Mouse (Mus musculus): Measurements from ENCODE around the gene Rapgef2. TPM values are rescaled to one million over a fixed set of nuclear protein-coding genes. Genes with fewer than 3 reads are reported as not detected.

Gene Rapgef2
- total RNA-seq, 2 experiments from 2014 or later: 0.38 to 2.1 TPM

- no peak for ATAC-seq (replicated peaks; ENCODE audit: low FRiP score, poor library complexity, severe bottlenecking)
Observed at GRCm38 (mm10) chr3:79126857-79127256, 159.5 kb downstream of the Rapgef2 start.

DNA sequence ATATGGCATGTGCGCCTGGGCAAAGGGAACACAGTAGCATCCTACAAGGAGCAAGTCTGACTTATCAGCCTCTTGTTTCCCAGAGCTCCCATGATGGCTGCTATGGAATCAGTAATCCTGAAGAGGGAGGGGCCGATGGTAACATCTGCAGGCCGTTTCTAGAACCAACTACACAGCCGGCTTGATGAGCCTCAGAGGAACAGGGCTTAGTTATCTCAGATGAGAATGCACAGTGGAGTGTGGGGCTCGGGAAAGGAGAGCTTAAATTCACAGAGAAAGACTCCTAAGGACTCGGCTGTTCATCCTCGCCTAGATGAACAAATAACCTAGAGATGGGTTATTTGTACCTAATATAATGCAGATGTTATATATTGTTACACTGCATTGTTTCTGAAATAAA, 164.9 kb downstream of the Rapgef2 start:
- no peak for ATAC-seq (replicated peaks; ENCODE audit: low FRiP score, poor library complexity, severe bottlenecking)

- ATAC-seq (replicated peaks; ENCODE audit: low FRiP score, poor library complexity, severe bottlenecking): no peak
Observed at GRCm38 (mm10) chr3:79119983-79120382, 166.3 kb downstream of the Rapgef2 start.

- ATAC-seq (replicated peaks; ENCODE audit: low FRiP score, poor library complexity, severe bottlenecking): no peak
Observed at GRCm38 (mm10) chr3:79110153-79110552, 176.2 kb downstream of the Rapgef2 start.

DNA sequence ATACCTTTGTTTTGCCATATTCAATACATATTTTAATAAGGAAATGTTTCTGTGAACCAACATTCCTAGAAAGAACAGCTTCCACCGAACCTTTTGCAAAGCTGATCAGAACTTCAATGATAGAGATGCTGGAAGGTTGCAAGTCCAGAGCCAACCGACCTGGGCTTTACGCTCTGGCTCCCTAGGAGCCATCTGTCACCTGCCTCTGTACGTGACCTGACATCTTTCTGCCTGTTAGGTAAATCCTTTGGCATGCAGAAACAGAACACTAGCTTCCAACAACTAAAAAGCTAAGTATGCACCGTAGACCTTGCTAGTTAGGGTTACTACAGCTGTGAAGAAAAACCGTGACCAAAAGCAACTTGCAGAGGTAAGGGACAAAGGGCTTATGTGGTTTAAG, 178.1 kb downstream of the Rapgef2 start:
- ATAC-seq (replicated peaks; ENCODE audit: low FRiP score, poor library complexity, severe bottlenecking): no peak

DNA sequence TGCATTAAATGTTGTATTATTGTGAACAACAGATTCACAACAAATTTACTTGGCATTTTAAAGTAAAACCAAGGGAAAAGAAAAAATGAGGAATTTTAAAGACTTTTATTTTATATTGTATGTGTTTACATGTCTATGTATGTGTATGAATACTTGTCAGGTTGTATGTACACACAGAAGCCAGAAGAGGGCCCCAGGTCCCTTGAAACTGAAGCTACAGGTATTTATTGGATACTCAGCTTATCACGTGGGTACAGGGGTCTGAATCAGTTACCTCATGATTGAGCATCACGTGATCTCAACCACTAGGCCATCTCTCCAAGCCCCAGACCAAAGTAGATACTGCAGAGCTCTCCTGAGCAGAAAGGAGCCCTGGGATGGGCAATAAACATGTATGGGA, 180.0 kb downstream of the Rapgef2 start:
- no peak for ATAC-seq (replicated peaks; ENCODE audit: low FRiP score, poor library complexity, severe bottlenecking)

DNA sequence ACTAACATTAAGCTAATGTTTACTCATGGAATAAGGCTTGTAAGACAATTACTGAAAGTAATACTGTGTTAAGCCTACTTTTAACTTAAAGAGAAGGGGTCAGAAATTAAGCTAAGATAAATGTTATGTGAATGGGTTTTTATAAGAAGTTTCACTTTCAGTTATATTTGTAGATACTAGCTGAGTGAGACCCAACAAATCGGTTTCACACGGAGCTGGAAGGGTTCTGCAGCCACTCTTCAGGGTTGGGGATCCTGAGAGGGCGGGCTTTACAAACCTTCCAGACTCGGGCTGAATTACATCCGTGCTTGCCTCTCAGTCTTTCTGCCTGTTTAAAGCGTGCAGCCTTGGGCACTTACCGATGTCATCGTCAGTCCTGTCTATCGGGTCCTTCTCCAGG, 182.7 kb downstream of the Rapgef2 start:
- no peak for ATAC-seq (replicated peaks; ENCODE audit: low FRiP score, poor library complexity, severe bottlenecking)

DNA sequence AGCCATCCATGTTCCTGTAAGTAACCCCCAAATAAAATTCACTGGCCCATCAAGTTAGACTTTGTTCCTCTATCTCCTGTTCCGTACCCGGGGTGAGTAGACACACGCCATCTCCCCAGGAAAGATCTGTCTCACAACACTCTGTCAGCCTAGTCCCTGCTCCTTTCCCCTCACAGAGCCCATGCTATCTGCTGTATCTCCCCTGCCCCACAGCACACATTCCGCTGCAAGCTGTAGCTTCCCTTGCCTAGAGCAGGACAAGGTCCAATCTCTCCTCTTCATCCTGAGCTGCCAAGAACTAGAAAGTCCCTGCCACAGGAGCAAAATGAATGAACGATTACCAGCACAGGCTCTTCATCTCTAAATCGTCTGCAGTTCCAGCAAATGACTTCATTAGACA, 184.6 kb downstream of the Rapgef2 start:
- ATAC-seq (replicated peaks; ENCODE audit: low FRiP score, poor library complexity, severe bottlenecking): no peak

DNA sequence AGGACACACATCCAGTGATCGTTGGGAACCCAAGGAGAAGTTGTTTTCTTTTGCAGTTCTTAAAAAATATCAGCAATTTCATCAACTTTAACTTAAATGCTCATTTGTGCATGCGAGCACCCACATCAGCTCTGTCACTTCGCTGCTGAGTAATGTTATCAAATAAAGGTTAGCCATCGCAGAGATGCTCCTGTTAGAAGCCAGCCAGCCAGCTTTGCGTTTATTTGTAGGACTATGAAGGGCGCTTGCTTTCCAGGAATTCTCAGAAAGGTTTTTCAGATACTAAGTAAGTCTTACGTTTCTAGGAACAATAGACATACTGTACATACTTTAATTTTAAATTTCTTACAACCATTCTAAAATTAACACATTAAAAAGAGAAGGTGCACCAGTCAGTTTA, 185.5 kb downstream of the Rapgef2 start:
- ATAC-seq (replicated peaks; ENCODE audit: low FRiP score, poor library complexity, severe bottlenecking): no peak

DNA sequence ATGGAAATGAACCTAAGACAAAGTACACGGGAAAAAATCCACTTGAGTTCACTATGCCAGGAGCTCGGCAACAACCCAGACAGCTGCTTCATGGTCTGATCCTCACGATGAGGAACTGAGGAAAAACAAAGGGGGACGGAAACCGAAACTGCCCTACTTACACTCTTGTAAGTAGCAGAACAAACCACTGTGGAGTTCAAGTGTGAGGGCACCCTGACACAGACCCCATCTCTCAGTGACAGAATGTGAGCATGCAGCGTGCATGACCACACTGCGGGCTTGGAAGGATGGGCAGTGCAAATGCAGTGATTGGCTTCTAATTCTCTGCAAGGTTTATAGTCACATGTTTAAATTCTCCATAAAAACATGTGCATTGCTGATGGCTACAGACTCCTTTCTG, 197.2 kb downstream of the Rapgef2 start:
- ATAC-seq (replicated peaks; ENCODE audit: low FRiP score, poor library complexity, severe bottlenecking): no peak

DNA sequence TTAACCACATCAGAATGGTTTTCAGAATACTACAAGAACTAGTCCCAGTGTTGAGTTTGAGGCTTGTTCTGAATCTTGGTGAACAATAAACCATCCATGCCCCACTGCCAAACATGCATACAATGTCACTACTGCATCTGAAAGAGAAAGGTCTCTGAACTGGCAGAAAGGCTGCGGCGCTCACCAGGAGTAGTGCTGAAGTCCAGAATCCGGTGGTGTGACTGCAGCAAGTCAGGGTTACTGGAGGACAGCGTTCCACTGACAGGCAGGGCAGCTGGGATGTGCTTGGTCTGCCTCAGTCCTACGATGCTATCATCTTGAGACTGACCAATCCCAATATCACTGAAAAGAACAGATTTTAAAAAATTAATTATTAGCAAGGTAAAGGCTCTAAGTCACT, 197.9 kb downstream of the Rapgef2 start:
- no peak for ATAC-seq (replicated peaks; ENCODE audit: low FRiP score, poor library complexity, severe bottlenecking)

- no peak for ATAC-seq (replicated peaks; ENCODE audit: low FRiP score, poor library complexity, severe bottlenecking)
Observed at GRCm38 (mm10) chr3:79086282-79086681, 200.0 kb downstream of the Rapgef2 start.

- no peak for ATAC-seq (replicated peaks; ENCODE audit: low FRiP score, poor library complexity, severe bottlenecking)
Observed at GRCm38 (mm10) chr3:79083881-79084280, 202.4 kb downstream of the Rapgef2 start.

DNA sequence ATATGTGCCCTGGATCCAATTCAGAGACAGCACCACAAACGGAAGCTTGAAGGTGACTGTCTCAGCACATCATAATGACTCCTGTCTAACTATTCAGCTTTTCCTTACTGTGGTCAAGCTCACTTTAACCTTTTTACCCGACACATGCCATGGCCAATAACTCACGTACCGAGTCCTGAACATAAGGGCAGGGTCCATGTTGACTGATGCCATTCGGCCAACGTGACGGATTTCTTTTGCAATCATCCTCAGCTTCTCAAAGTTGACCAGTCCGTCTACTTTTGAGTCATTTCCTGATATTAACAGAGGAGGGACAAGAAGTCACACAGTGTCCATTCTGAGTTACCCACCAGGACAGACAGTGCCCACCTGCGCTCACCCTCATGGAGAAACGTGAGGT, 203.3 kb downstream of the Rapgef2 start:
- no peak for ATAC-seq (replicated peaks; ENCODE audit: low FRiP score, poor library complexity, severe bottlenecking)

DNA sequence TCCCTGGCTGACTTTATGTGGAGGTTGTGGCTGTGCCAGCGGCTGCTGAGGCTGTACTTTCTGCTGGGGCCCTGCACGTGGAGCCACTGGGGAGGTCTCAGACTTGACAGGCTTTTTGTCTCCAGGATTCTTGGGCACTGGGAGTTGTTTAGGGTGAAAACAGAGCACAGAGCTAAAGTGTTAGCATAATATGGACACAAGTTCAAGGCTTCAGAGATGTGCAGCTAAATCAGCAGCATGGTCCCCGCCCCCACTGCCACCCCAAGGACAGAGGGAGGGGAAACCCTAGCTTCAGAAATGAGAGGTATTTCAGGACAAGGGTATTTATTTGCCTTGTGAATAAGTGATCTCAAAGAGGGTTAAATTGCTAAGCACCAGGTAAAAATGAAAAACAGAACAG, 207.2 kb downstream of the Rapgef2 start:
- no peak for ATAC-seq (replicated peaks; ENCODE audit: low FRiP score, poor library complexity, severe bottlenecking)

DNA sequence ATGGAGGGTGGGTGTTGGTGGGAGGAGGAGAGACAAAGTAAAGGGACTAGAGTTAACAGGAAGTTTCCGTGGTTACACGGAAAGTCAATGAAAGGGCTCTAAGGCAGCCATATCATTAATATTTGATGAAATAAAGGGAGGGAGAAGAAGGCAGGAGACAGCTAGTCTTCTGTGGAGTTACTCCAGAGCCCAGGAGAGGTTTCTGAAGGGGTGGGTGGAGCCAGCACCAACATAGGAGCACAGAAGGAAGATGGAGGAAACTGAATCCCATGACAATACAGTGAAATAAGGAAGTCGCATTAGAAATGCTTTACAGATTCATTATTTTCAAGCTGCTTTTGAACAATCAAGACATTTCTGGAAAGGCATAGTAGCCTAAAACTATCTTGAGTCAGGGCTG, 211.3 kb downstream of the Rapgef2 start:
- no peak for ATAC-seq (replicated peaks; ENCODE audit: low FRiP score, poor library complexity, severe bottlenecking)

DNA sequence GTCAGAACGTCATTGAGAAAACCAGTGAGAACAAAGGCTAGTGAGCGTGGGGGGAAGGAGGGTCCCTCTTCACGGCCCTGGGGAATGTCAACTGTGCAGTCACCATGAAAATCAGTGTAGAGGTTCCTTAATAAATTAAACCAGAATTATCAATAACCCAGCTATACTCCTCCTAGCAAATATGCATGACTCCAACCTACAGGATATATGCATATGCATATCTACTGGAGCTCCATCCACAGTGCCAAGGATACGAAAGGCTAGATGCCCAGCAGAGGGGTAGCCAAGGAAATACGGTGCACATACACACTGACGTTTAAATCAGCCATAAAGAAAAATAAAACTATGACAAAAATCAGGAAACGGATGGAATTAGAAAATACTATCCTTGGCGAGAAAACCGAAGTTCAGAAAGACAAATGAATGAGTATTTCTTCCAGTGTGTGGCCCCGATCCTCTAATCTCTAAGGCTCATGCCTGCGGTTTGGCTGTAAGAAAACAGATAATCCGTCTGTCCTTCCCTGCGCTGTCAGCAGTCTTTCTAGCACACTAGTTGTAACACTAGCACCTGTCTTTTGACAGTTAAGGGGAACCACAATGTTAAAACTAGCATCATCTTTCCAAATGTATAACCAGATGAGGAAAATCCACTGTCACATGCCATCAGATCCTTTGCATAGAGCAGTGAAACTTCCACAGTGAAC, 212.6 kb downstream of the Rapgef2 start:
- ATAC-seq (replicated peaks; ENCODE audit: low FRiP score, poor library complexity, severe bottlenecking): no peak

DNA sequence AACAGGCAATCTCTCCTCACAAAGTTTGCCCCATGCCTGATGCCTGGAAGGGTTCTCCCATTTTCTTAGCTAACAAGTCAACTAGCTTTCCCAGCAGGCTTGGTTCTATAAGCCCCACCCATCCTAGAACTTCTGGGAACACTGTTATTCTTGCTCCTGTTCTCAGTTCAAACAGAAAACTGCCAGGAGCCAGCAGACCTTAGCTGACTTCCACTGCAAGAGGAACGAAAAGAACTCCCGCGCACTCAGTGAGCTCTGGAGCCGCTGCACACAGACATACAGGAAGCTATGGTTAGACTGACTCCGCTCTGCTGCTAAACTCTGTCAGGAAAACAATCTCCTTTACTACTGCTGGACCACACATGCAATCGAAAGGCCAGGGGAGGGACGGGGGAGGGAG, 214.8 kb downstream of the Rapgef2 start:
- ATAC-seq (replicated peaks; ENCODE audit: low FRiP score, poor library complexity, severe bottlenecking): no peak

- ATAC-seq (replicated peaks; ENCODE audit: low FRiP score, poor library complexity, severe bottlenecking): no peak
Observed at GRCm38 (mm10) chr3:79069891-79070290, 216.4 kb downstream of the Rapgef2 start.

- ATAC-seq (replicated peaks; ENCODE audit: low FRiP score, poor library complexity, severe bottlenecking): no peak
Observed at GRCm38 (mm10) chr3:79068976-79069375, 217.3 kb downstream of the Rapgef2 start.

DNA sequence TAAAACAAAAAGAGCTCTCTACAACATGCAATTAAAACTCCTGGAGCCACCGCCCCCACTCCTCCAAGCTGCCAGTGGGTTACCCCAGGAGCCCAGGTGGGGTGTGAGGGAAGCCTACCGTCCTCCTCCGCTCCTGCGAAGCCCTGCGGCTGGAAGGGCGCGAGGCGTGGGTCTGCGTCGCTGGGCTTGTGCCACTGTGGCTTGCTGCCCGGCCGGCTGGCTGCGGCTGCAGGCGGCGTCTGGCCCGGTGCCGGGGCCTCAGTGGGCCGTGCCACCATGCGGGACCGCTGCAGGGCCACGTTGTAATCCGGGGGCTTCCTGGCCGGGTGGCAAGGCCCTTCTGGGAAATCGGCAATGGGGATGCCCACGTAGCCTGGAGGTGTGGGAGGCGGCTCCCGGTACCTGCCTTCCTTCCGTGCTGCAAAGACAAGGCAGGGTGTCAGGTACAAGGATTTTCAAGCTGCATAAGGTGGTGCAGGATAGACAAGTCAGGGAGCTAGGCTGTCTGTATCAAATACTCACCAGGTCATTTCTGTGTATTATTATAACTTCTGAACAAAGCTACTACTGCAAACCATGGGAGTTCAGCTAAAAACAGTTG, 219.8 kb downstream of the Rapgef2 start:
- no peak for ATAC-seq (replicated peaks; ENCODE audit: low FRiP score, poor library complexity, severe bottlenecking)

GRCm38 (mm10) chr3:79064096-79064495, 222.2 kb downstream of the Rapgef2 start:
- no peak for ATAC-seq (replicated peaks; ENCODE audit: low FRiP score, poor library complexity, severe bottlenecking)

Data from erythroid progenitor cell, adult 5-6 weeks (primary cell).